17 mouse cellular contexts compared by ENCODE assay signal in the genomic region with DNA sequence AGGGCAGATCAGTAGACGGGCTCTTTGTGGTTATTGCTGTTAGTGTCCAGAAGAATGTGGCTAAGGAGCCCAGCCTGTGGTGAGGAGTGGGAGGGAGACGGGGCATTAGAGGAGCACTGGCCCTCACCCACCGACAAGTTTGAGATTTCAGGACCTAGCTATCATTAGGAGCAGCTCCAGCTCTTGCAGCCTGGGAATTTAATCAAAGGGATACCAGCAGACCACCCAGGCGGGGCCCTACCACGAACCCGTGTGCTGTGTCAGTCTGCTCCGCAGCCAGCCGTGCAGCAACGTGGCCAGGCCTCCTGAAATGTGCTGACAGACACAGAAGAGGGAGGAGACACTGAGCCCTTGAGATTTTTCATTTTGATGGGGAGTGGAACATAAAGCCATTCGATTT.
DNase-seq lines count a peak whose midpoint lies in the region; ATAC-seq and TF ChIP-seq lines count a peak whose summit lies in the region.
"Had no signal": no experiment of that assay in that cellular context is flagged by ENCODE, and none has a peak within 500 bp of the region (broad histone marks: within the 10 kb centered on the region; RNA-seq: fewer than 3 reads in every experiment).

No protein-coding gene starts in this region.

- intact Hi-C loops in left cerebral cortex, postnatal 36 days (cut with DNase I): no loop called here

- H3K4me3 ChIP-seq in heart, embryonic 12.5 days: no peak overlapping the region
- H3K4me3 ChIP-seq in lung, embryonic 14.5 days (ENCODE audit: low read depth, low read length): no peak overlapping the region
- H3K4me3 ChIP-seq in lung, postnatal 0 days (ENCODE audit: low read depth, low read length): no peak overlapping the region
- no peak overlapping the region for H3K4me3 ChIP-seq in embryonic facial prominence, embryonic 13.5 days
- H3K4me3 ChIP-seq: heart, embryonic 15.5 days; left cerebral cortex, adult 2 months; liver, embryonic 15.5 days; midbrain, embryonic 15.5 days had no signal

- peaks cover 14% of the 10 kb centered on the region for H3K4me1 ChIP-seq in heart, embryonic 12.5 days (replicated peaks)
- peaks cover 8% of the 10 kb centered on the region; the same call in 1 of the 2 replicates for H3K4me1 ChIP-seq in lung, embryonic 14.5 days (ENCODE audit: insufficient read depth)
- no peaks in the 10 kb centered on the region; the same call in 1 of the 2 replicates for H3K4me1 ChIP-seq in lung, postnatal 0 days (ENCODE audit: insufficient read depth, low read depth, low read length)
- peaks cover 16% of the 10 kb centered on the region for H3K4me1 ChIP-seq in embryonic facial prominence, embryonic 13.5 days
- H3K4me1 ChIP-seq: liver, embryonic 15.5 days; midbrain, embryonic 15.5 days had no signal

- peak; percentile 29; the same call in 1 of the 2 replicates for ATAC-seq in heart, embryonic 12.5 days (ENCODE audit: insufficient number of reproducible peaks, low FRiP score)
- ATAC-seq in lung, embryonic 14.5 days (ENCODE audit: insufficient read depth): peak; percentile 94
- no peak for ATAC-seq in lung, postnatal 0 days
- ATAC-seq in embryonic facial prominence, embryonic 13.5 days (ENCODE audit: insufficient number of reproducible peaks, insufficient read depth, low FRiP score, low TSS enrichment, low read depth): no peak
- ATAC-seq: midbrain, embryonic 15.5 days had no signal

- H3K36me3 ChIP-seq in heart, embryonic 12.5 days: peaks cover 14% of the 10 kb centered on the region
- H3K36me3 ChIP-seq in lung, embryonic 14.5 days (ENCODE audit: insufficient read depth): no peaks in the 10 kb centered on the region
- H3K36me3 ChIP-seq in lung, postnatal 0 days (ENCODE audit: insufficient read depth, low read length): no peaks in the 10 kb centered on the region
- H3K36me3 ChIP-seq in embryonic facial prominence, embryonic 13.5 days: peaks cover 6% of the 10 kb centered on the region; the same call in 1 of the 2 replicates
- H3K36me3 ChIP-seq: heart, embryonic 15.5 days; liver, embryonic 15.5 days; midbrain, embryonic 15.5 days had no signal

- 18% methylated on average over 10 of the region's 10 CpGs for WGBS in heart, embryonic 12.5 days
- WGBS in lung, embryonic 14.5 days: 20% methylated on average over 10 of the region's 10 CpGs
- WGBS in lung, postnatal 0 days: 33% methylated on average over 10 of the region's 10 CpGs
- WGBS in embryonic facial prominence, embryonic 13.5 days: 35% methylated on average over 10 of the region's 10 CpGs

- no peak overlapping the region; the same call in 1 of the 2 replicates for H3K27ac ChIP-seq in heart, embryonic 12.5 days (ENCODE audit: poor library complexity, severe bottlenecking)
- H3K27ac ChIP-seq in lung, embryonic 14.5 days (ENCODE audit: low read depth): peak overlapping the region; percentile 67
- H3K27ac ChIP-seq in lung, postnatal 0 days (ENCODE audit: low read length): no peak overlapping the region
- H3K27ac ChIP-seq in embryonic facial prominence, embryonic 13.5 days: peak overlapping the region; percentile 64
- H3K27ac ChIP-seq: heart, embryonic 15.5 days; left cerebral cortex, adult 2 months; liver, embryonic 15.5 days; midbrain, embryonic 15.5 days had no signal

- no peaks in the 10 kb centered on the region for H3K9me3 ChIP-seq in heart, embryonic 12.5 days (replicated peaks)
- H3K9me3 ChIP-seq in lung, embryonic 14.5 days (ENCODE audit: low read depth, low read length): no peaks in the 10 kb centered on the region
- H3K9me3 ChIP-seq in lung, postnatal 0 days (ENCODE audit: low read length): no peaks in the 10 kb centered on the region
- H3K9me3 ChIP-seq in embryonic facial prominence, embryonic 13.5 days: no peaks in the 10 kb centered on the region
- H3K9me3 ChIP-seq: G1E; heart, embryonic 15.5 days; liver, embryonic 15.5 days; midbrain, embryonic 15.5 days had no signal

- H3K27me3 ChIP-seq in heart, embryonic 12.5 days (replicated peaks): no peaks in the 10 kb centered on the region
- H3K27me3 ChIP-seq in lung, embryonic 14.5 days (ENCODE audit: insufficient read depth, low read length): no peaks in the 10 kb centered on the region
- H3K27me3 ChIP-seq in lung, postnatal 0 days (replicated peaks; ENCODE audit: insufficient read depth, low read length): no peaks in the 10 kb centered on the region
- H3K27me3 ChIP-seq in embryonic facial prominence, embryonic 13.5 days: no peaks in the 10 kb centered on the region
- H3K27me3 ChIP-seq: heart, embryonic 15.5 days; liver, embryonic 15.5 days; midbrain, embryonic 15.5 days had no signal

- no peak for TF ChIP-seq EP300 in lung, postnatal 0 days (IDR thresholded peaks at IDR 0.05)

- no peak for DNase-seq in heart, adult 9 months (ENCODE audit: low spot score in 2 of 2)
- peak; percentile 84 for DNase-seq in lung, embryonic 14.5 days
- no peak for DNase-seq in lung, postnatal 0 days (ENCODE audit: low spot score)
- DNase-seq in mesoderm, embryonic 11.5 days (ENCODE audit: low read depth, low spot score): peak; percentile 43
- no peak for DNase-seq in thymus, postnatal 10 days (ENCODE audit: low spot score in 2 of 2)
- DNase-seq in left cerebral cortex, postnatal 36 days (ENCODE audit: low spot score in 2 of 2): no peak
- DNase-seq: B cell, adult 2 months; cerebellum, postnatal 10 days; kidney, adult 8-10 months; right cerebral cortex, postnatal 25 days had no signal

- no peak overlapping the region for H3K9ac ChIP-seq in heart, embryonic 12.5 days
- no peak overlapping the region for H3K9ac ChIP-seq in lung, embryonic 14.5 days
- H3K9ac ChIP-seq in lung, postnatal 0 days (replicated peaks; ENCODE audit: low read depth): no peak overlapping the region
- H3K9ac ChIP-seq in embryonic facial prominence, embryonic 13.5 days: no peak overlapping the region
- H3K9ac ChIP-seq: heart, embryonic 15.5 days; liver, embryonic 15.5 days; midbrain, embryonic 15.5 days had no signal

- no peak overlapping the region for H3K4me2 ChIP-seq in heart, embryonic 12.5 days
- H3K4me2 ChIP-seq in lung, embryonic 14.5 days: no peak overlapping the region
- no peak overlapping the region for H3K4me2 ChIP-seq in lung, postnatal 0 days (replicated peaks; ENCODE audit: low read depth, low read length)
- H3K4me2 ChIP-seq in embryonic facial prominence, embryonic 13.5 days: no peak overlapping the region
- H3K4me2 ChIP-seq: heart, embryonic 15.5 days; liver, embryonic 15.5 days; midbrain, embryonic 15.5 days had no signal

- no peak for TF ChIP-seq CTCF in lung, embryonic 14.5 days (IDR thresholded peaks at IDR 0.05; ENCODE audit: low read depth)
- no peak for TF ChIP-seq CTCF in lung, postnatal 0 days (IDR thresholded peaks at IDR 0.05)

Comparison
In these comparisons a context has a peak if more than half of its experiments do, and no peak if none do; other contexts are left out.
1. ATAC-seq: peak in heart, embryonic 12.5 days (single experiment) and lung, embryonic 14.5 days (single experiment); none in lung, postnatal 0 days (single experiment) and embryonic facial prominence, embryonic 13.5 days (single experiment).
2. H3K27ac ChIP-seq: peak in lung, embryonic 14.5 days (single experiment) and embryonic facial prominence, embryonic 13.5 days (single experiment); none in heart, embryonic 12.5 days (single experiment) and lung, postnatal 0 days (single experiment).
3. DNase-seq: peak in lung, embryonic 14.5 days (single experiment) and mesoderm, embryonic 11.5 days (single experiment); none in heart, adult 9 months (0 of 2), lung, postnatal 0 days (single experiment), thymus, postnatal 10 days (0 of 2) and left cerebral cortex, postnatal 36 days (0 of 2).